Mouse (Mus musculus) lung, embryonic 14.5 days (tissue): Measurements from ENCODE around the gene Axin2. TPM values are rescaled to one million over a fixed set of nuclear protein-coding genes. Genes with fewer than 3 reads are reported as not detected.

Experiments used
- ATAC-seq: fragments of 200-750 bp; cut with Nextera tagmentation; 2 replicates; pipeline ENCODE4 v1.8.0; 2017; ENCODE audit warnings: mild to moderate bottlenecking, moderate TSS enrichment, moderate library complexity; ENCODE audit not compliant: insufficient read depth
- DNase-seq: peaks from one replicate; pipeline ENCODE4 v3.0.0-alpha.2; 2015
- H3K27ac ChIP-seq: fragments of 300-500 bp; sonication (generic); 2 replicates; pipeline ENCODE4 v1.5.1; 2014; ENCODE audit warnings: low read depth, mild to moderate bottlenecking, moderate library complexity
- H3K27me3 ChIP-seq: fragments of 300-500 bp; sonication (generic); 2 replicates; pipeline ENCODE4 v1.6.1; 2014; ENCODE audit warnings: low read length, control low read depth; ENCODE audit not compliant: insufficient read depth
- H3K36me3 ChIP-seq: fragments of 300-500 bp; sonication (generic); 2 replicates; pipeline ENCODE4 v1.6.1; 2014; ENCODE audit warnings: control low read depth; ENCODE audit not compliant: insufficient read depth
- H3K4me1 ChIP-seq: fragments of 300-500 bp; sonication (generic); 2 replicates; pipeline ENCODE4 v1.6.1; 2014; ENCODE audit warnings: antibody characterized with exemption, control low read depth; ENCODE audit not compliant: insufficient read depth
- H3K4me2 ChIP-seq: fragments of 300-500 bp; sonication (generic); 2 replicates; pipeline ENCODE4 v1.6.1; 2014; ENCODE audit warnings: mild to moderate bottlenecking
- H3K4me3 ChIP-seq: fragments of 300-500 bp; sonication (generic); 2 replicates; pipeline ENCODE4 v1.5.1; 2014; ENCODE audit warnings: low read depth, low read length
- H3K9ac ChIP-seq: fragments of 300-500 bp; sonication (generic); 2 replicates; pipeline ENCODE4 v1.6.1; 2014
- H3K9me3 ChIP-seq: fragments of 300-500 bp; sonication (generic); 2 replicates; pipeline ENCODE4 v1.6.1; 2016; ENCODE audit warnings: low read depth, low read length, control low read depth
- CTCF ChIP-seq: IDR thresholded peaks from 2 replicates; pipeline ENCODE4 v1.5.1; 2016; ENCODE audit warnings: antibody characterized with exemption, low read depth
- WGBS: fragments of 180-500 bp; shearing (Covaris S2); extraction: QIAGEN DNeasy Blood & Tissue Kit; methylation state at CpG from one replicate; pipeline ENCODE4 v1.1.7; 2014; 5-methylcytosine and 5-hydroxymethylcytosine counted together
- polyA plus RNA-seq: library from polyadenylated mRNA; unstranded; fragments of >200 nt; fragmentation: Nextera tagmentation; extraction: Ambion mirVana; gene quantifications from 2 replicates; pipeline ENCODE4 v1.2.1, GENCODE M21; 2014

Gene Axin2
- polyA plus RNA-seq, 1 experiment from 2014 or later = 15.5 TPM

- no peak for TF ChIP-seq CTCF
- Histone ChIP-seq H3K9me3 (no peaks in the 10 kb centered on the region), H3K4me3 (no peak overlapping the region), H3K36me3 (no peaks in the 10 kb centered on the region), H3K27ac (no peak overlapping the region), H3K27me3 (no peaks in the 10 kb centered on the region), H3K4me1 (peaks cover 7% of the 10 kb centered on the region; the same call in 1 of the 2 replicates), H3K9ac (no peak overlapping the region), H3K4me2 (no peak overlapping the region)
- no peak for DNase-seq
- 40% methylated on average over 7 of the region's 7 CpGs for WGBS
- no peak for ATAC-seq
Observed at GRCm38 (mm10) chr11:108985836-108986235, 65.7 kb downstream of the Axin2 start.

- WGBS = 54% methylated on average over 3 of the region's 3 CpGs
- no peak overlapping the region for H3K9ac ChIP-seq
- H3K4me2 ChIP-seq = no peak overlapping the region
- ATAC-seq (no peak), DNase-seq (no peak)
- no peak for TF ChIP-seq CTCF
- H3K4me1 ChIP-seq = no peaks in the 10 kb centered on the region; the same call in 1 of the 2 replicates
- H3K9me3 ChIP-seq = no peaks in the 10 kb centered on the region
- no peaks in the 10 kb centered on the region for H3K36me3 ChIP-seq
- H3K4me3 ChIP-seq = no peak overlapping the region
- no peak overlapping the region for H3K27ac ChIP-seq
- H3K27me3 ChIP-seq = no peaks in the 10 kb centered on the region
Observed at GRCm38 (mm10) chr11:108987226-108987625, 67.1 kb downstream of the Axin2 start.

DNA sequence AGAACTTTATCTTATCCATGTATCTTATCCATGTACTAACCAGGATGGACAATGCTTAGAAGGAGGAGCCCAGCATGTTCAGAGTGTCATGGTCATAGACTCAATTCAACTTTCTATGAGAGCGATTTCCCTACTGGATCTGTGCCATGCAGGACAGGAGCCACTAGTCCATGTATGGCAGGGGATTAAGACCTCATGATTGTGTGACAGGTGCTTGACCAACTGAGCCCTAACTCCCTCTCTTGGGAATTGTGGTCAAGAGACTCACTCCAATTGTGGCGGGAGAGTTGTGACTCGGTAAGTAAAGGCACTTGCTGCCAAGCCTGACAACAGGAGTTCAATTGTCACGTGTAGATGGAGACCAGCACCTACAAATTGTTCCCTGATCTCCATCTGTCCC lies 67.6 kb downstream of the Axin2 start:
- no peaks in the 10 kb centered on the region; the same call in 1 of the 2 replicates for H3K4me1 ChIP-seq
- H3K9ac ChIP-seq = no peak overlapping the region
- 85% methylated on average over 4 of the region's 4 CpGs for WGBS
- no peak for DNase-seq
- H3K9me3 ChIP-seq = no peaks in the 10 kb centered on the region
- H3K36me3 ChIP-seq = no peaks in the 10 kb centered on the region
- H3K4me2 ChIP-seq = no peak overlapping the region
- no peak for ATAC-seq
- H3K27me3 ChIP-seq = no peaks in the 10 kb centered on the region
- no peak overlapping the region for H3K4me3 ChIP-seq
- no peak overlapping the region for H3K27ac ChIP-seq
- no peak for TF ChIP-seq CTCF

DNA sequence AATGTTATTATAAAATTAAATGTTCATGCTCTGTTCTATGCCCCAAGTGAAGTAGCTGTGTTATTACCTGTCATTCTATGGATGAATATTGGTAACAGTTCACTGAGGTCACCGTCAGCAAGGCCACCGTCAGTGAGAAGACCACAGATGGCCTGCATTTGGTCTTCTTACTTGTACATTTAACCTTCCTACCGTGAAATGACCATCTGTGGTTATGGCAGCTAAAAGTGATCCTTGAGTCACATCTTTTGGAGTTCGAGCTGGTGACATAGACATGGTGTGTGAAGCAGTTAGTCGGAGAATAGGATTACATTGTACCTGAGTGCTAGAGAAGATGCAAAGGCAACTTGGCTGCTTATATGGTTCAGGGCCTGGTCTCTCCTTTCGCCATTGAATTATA lies 68.1 kb downstream of the Axin2 start:
- TF ChIP-seq CTCF = no peak
- no peak overlapping the region for H3K4me2 ChIP-seq
- H3K36me3 ChIP-seq = no peaks in the 10 kb centered on the region
- no peak overlapping the region for H3K4me3 ChIP-seq
- H3K27me3 ChIP-seq = no peaks in the 10 kb centered on the region
- no peaks in the 10 kb centered on the region; the same call in 1 of the 2 replicates for H3K4me1 ChIP-seq
- WGBS = 93% methylated on average over 6 of the region's 6 CpGs
- no peaks in the 10 kb centered on the region for H3K9me3 ChIP-seq
- DNase-seq (no peak), ATAC-seq (no peak)
- no peak overlapping the region for H3K9ac ChIP-seq
- no peak overlapping the region for H3K27ac ChIP-seq

GRCm38 (mm10) chr11:108989940-108990339 lies 69.8 kb downstream of the Axin2 start:
- no peaks in the 10 kb centered on the region for H3K27me3 ChIP-seq
- WGBS = 59% methylated on average over 8 of the region's 8 CpGs
- TF ChIP-seq CTCF = no peak
- H3K4me2 ChIP-seq = no peak overlapping the region
- no peaks in the 10 kb centered on the region for H3K9me3 ChIP-seq
- no peaks in the 10 kb centered on the region; the same call in 1 of the 2 replicates for H3K4me1 ChIP-seq
- H3K4me3 ChIP-seq = no peak overlapping the region
- DNase-seq = no peak
- H3K27ac ChIP-seq = no peak overlapping the region
- ATAC-seq = no peak
- no peaks in the 10 kb centered on the region for H3K36me3 ChIP-seq
- H3K9ac ChIP-seq = no peak overlapping the region

DNA sequence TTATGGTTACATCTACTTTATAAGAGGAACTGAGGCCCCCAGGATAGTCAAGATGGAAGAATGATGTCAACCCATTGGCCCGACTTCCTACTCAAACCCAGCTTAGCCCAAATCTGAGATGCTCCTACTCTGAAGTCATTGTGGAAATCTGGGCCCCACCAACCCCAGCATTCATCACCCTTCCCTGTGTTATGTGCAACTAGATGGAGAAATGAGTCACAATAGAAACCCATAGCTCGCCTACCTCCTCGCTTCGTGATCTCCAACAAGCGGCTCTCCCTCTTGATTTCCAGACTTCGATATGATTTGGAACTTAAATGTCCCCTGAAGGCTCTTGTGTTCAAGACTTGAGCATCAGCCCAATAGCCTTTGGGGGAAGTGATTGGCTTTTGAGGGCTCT lies 73.3 kb downstream of the Axin2 start:
- Histone ChIP-seq H3K4me3 (no peak overlapping the region), H3K4me1 (no peaks in the 10 kb centered on the region), H3K27ac (no peak overlapping the region), H3K4me2 (no peak overlapping the region), H3K9ac (no peak overlapping the region), H3K27me3 (no peaks in the 10 kb centered on the region), H3K36me3 (no peaks in the 10 kb centered on the region), H3K9me3 (no peaks in the 10 kb centered on the region)
- DNase-seq (no peak), ATAC-seq (no peak)
- WGBS = 96% methylated on average over 6 of the region's 6 CpGs
- no peak for TF ChIP-seq CTCF

GRCm38 (mm10) chr11:108995196-108995989 lies 75.2 kb downstream of the Axin2 start:
- Histone ChIP-seq H3K27me3 (no peaks in the 10 kb centered on the region), H3K4me3 (no peak overlapping the region), H3K9me3 (no peaks in the 10 kb centered on the region), H3K4me1 (no peaks in the 10 kb centered on the region), H3K9ac (no peak overlapping the region), H3K36me3 (no peaks in the 10 kb centered on the region), H3K4me2 (no peak overlapping the region), H3K27ac (no peak overlapping the region)
- WGBS = 66% methylated on average over 10 of the region's 10 CpGs
- DNase-seq = no peak
- no peak for ATAC-seq
- TF ChIP-seq CTCF = no peak
